Mouse (Mus musculus): ENCODE data around the gene Olfr1120. TPM values are rescaled to one million over a fixed set of nuclear protein-coding genes. Genes with fewer than 3 reads are reported as not detected.
"Not testable (repeated sequence)": the region's sequence is repeated elsewhere in the genome, so short reads cannot be mapped to it uniquely, and the experiment has no call there.

Gene Olfr1120
- polyA plus RNA-seq (2014; fragmentation: Nextera tagmentation; extraction: Ambion mirVana) = not detected in 2 replicates

DNA sequence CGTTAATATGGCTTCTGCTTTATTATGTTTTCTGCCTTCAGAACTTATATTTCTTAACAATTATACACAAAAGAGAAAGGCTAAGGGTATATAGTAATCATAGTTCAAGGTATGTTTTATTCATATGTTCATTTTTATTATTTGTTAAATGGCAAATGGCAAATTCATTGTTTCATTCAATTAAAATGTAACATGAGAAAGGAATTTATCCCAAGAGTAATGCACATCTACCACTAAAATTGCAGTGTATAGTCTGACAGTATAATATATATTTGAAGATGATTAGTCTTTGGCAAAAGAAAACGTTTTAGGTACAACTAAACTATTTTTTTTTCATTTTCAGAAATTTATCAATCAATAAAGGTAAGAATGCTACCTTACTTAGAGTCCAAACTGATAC is at the start of gene Olfr1120:
TSS of gene Olfr1120 (plus strand) at position 301 of the 400 bp plus-strand sequence.
- 63% methylated on average over 2 of the region's 2 CpGs for WGBS
- H3K4me3 ChIP-seq (ENCODE audit: low read depth, low read length) = no peak within 1 kb of the TSS

DNA sequence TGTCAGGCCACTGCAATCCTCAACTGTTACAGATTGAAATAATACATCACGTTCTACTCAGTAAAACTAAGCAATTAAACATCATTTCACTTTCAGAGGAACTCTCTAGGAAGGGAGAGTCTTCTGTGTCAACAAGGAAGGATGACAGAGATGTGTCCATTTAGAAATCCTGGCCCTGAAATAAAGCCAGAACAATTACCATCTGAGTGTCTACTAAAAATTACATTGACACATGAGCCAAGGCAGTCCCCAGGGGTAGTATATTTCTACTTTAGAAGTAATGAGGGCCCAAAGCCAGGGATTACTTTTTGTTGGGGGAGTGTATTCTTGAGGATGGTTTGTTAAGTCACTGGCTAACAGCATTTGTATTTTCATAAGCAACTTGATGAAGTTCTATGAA is 47.3 kb upstream of the Olfr1120 start, which contains the start of gene Olfr1118:
TSS of gene Olfr1118 (plus strand) at position 301 of the 400 bp plus-strand sequence.
- Histone ChIP-seq H3K27me3 (ENCODE audit: control insufficient read depth, insufficient read depth, low read length) (no peaks in the 10 kb centered on the region), H3K4me3 (ENCODE audit: low read depth, low read length) (no peak within 1 kb of the TSS), H3K36me3 (ENCODE audit: control insufficient read depth, insufficient read depth, low read length) (no peaks in the 10 kb centered on the region), H3K4me1 (ENCODE audit: control insufficient read depth, insufficient read depth, low read length) (no peaks in the 10 kb centered on the region), H3K9me3 (ENCODE audit: control insufficient read depth, low read length) (no peaks in the 10 kb centered on the region), H3K4me2 (ENCODE audit: low read depth, severe bottlenecking) (no peak within 1 kb of the TSS), H3K9ac (ENCODE audit: low read length) (no peak within 1 kb of the TSS), H3K27ac (replicated peaks; ENCODE audit: low read depth, low read length) (no peak within 1 kb of the TSS)
- WGBS = 85% methylated on average over 1 of the region's 1 CpGs
- ATAC-seq (ENCODE audit: insufficient number of reproducible peaks, low FRiP score, low TSS enrichment, low read depth) = no peak
- DNase-seq (ENCODE audit: low spot score) = no peak

More for the DNA sequence above, at the start of gene Olfr1120:
- Histone ChIP-seq H3K27ac (replicated peaks; ENCODE audit: low read depth, low read length) (no peak within 1 kb of the TSS), H3K4me1 (ENCODE audit: control insufficient read depth, insufficient read depth, low read length) (no peaks in the 10 kb centered on the region), H3K36me3 (ENCODE audit: control insufficient read depth, insufficient read depth, low read length) (no peaks in the 10 kb centered on the region), H3K9me3 (ENCODE audit: control insufficient read depth, low read length) (no peaks in the 10 kb centered on the region), H3K4me2 (ENCODE audit: low read depth, severe bottlenecking) (no peak within 1 kb of the TSS), H3K9ac (ENCODE audit: low read length) (no peak within 1 kb of the TSS), H3K27me3 (ENCODE audit: control insufficient read depth, insufficient read depth, low read length) (no peaks in the 10 kb centered on the region)
- DNase-seq (ENCODE audit: low spot score) (no peak), ATAC-seq (ENCODE audit: insufficient number of reproducible peaks, low FRiP score, low TSS enrichment, low read depth) (no peak)

DNA sequence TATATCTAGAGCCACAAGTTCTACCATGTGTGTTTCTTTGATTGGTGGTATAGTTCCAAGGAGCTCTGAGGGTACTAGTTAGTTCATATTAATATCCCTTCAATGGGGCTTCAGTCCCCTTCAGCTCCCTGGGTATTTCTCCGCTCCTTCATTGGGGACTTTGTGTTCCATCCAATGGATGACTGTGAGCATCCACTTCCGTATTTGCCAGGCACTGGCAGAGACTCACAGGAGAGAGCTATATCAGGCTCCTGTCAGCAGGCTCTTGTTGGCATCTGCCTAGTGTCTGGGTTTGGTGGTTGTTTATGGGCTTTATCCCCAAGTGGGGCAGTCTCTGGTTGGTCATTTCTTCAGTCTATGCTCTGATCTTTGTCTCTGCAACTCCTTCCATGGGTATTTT is 5.5 kb downstream of the Olfr1120 start:
- H3K4me2 ChIP-seq (ENCODE audit: low read depth, severe bottlenecking); H3K9ac ChIP-seq (ENCODE audit: low read length); H3K9me3 ChIP-seq (ENCODE audit: control insufficient read depth, low read length); H3K27ac ChIP-seq (replicated peaks; ENCODE audit: low read depth, low read length); H3K36me3 ChIP-seq (ENCODE audit: control insufficient read depth, insufficient read depth, low read length); DNase-seq (ENCODE audit: low spot score); ATAC-seq (ENCODE audit: insufficient number of reproducible peaks, low FRiP score, low TSS enrichment, low read depth); H3K4me1 ChIP-seq (ENCODE audit: control insufficient read depth, insufficient read depth, low read length); H3K4me3 ChIP-seq (ENCODE audit: low read depth, low read length); H3K27me3 ChIP-seq (ENCODE audit: control insufficient read depth, insufficient read depth, low read length): not testable (repeated sequence)
- WGBS = 91% methylated on average over 2 of the region's 2 CpGs

DNA sequence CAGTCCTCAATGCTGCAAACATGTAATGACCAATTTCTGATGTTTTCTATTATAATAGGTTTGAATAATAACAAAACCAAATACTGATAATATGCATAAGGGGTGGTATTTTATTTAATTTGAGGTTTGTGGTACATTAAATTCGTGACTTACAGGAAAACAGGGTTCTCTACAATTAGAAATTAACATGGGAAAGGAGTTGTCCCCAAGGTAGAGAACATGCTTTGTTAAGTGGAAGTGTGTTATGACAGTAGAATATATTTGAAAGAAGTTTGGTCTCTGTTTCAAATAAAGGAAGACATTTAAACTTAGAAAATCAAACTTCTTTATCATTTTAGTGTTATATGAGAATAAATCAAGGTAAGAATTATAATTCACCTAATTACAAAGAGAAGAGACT is 15.0 kb downstream of the Olfr1120 start, which contains the start of gene Olfr1121:
TSS of gene Olfr1121 (plus strand) at position 301 of the 400 bp plus-strand sequence.
- Histone ChIP-seq H3K4me1 (ENCODE audit: control insufficient read depth, insufficient read depth, low read length) (no peaks in the 10 kb centered on the region), H3K4me3 (ENCODE audit: low read depth, low read length) (no peak within 1 kb of the TSS), H3K9ac (ENCODE audit: low read length) (no peak within 1 kb of the TSS), H3K4me2 (ENCODE audit: low read depth, severe bottlenecking) (no peak within 1 kb of the TSS), H3K27me3 (ENCODE audit: control insufficient read depth, insufficient read depth, low read length) (no peaks in the 10 kb centered on the region), H3K36me3 (ENCODE audit: control insufficient read depth, insufficient read depth, low read length) (no peaks in the 10 kb centered on the region), H3K27ac (replicated peaks; ENCODE audit: low read depth, low read length) (no peak within 1 kb of the TSS), H3K9me3 (ENCODE audit: control insufficient read depth, low read length) (no peaks in the 10 kb centered on the region)
- DNase-seq (ENCODE audit: low spot score) (no peak), ATAC-seq (ENCODE audit: insufficient number of reproducible peaks, low FRiP score, low TSS enrichment, low read depth) (no peak)
- 55% methylated on average over 1 of the region's 1 CpGs for WGBS

DNA sequence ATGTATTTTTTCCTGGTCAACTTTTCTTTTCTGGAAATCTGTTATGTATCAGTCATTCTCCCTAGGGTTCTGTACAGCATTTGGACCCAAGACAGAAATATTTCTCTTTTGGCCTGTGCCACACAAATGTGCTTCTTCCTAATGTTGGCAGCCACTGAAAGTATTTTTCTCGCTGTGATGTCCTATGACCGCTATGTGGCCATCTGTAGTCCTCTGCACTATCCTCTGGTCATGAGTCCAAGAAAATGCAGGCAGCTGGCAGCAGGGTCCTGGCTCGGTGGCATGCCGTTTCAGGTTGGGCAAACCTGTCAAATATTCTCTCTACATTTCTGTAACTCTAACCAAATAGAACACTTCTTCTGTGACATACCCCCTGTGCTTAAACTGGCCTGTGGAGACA is 17.1 kb downstream of the Olfr1120 start:
- H3K4me2 ChIP-seq (ENCODE audit: low read depth, severe bottlenecking) = no peak overlapping the region
- no peaks in the 10 kb centered on the region for H3K36me3 ChIP-seq (ENCODE audit: control insufficient read depth, insufficient read depth, low read length)
- H3K4me3 ChIP-seq (ENCODE audit: low read depth, low read length) = no peak overlapping the region
- no peaks in the 10 kb centered on the region for H3K27me3 ChIP-seq (ENCODE audit: control insufficient read depth, insufficient read depth, low read length)
- ATAC-seq (ENCODE audit: insufficient number of reproducible peaks, low FRiP score, low TSS enrichment, low read depth) (no peak), DNase-seq (ENCODE audit: low spot score) (no peak)
- H3K4me1 ChIP-seq (ENCODE audit: control insufficient read depth, insufficient read depth, low read length) = no peaks in the 10 kb centered on the region
- 93% methylated on average over 4 of the region's 4 CpGs for WGBS
- no peak overlapping the region for H3K27ac ChIP-seq (replicated peaks; ENCODE audit: low read depth, low read length)
- no peaks in the 10 kb centered on the region for H3K9me3 ChIP-seq (ENCODE audit: control insufficient read depth, low read length)
- no peak overlapping the region for H3K9ac ChIP-seq (ENCODE audit: low read length)

DNA sequence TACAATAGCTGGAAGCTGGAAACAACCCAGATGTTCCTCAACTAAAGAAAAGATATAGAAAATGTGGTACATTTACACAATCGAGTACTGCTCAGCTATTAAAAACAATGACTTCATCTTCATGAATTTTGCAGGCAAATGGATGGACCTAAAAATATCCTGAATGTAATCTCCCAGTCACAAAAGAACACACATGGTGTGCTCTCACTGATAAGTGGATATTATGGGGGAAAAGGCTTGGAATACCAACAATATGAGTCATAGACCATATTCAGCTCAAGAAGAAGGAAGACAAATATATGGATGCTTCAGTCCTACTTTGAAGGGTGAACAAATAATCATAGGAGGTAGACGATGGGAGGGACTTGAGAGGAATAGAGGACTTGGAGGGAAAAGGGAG is 29.3 kb downstream of the Olfr1120 start:
- Histone ChIP-seq H3K9ac (ENCODE audit: low read length) (no peak overlapping the region), H3K27me3 (ENCODE audit: control insufficient read depth, insufficient read depth, low read length) (no peaks in the 10 kb centered on the region), H3K27ac (replicated peaks; ENCODE audit: low read depth, low read length) (no peak overlapping the region), H3K4me1 (ENCODE audit: control insufficient read depth, insufficient read depth, low read length) (no peaks in the 10 kb centered on the region), H3K36me3 (ENCODE audit: control insufficient read depth, insufficient read depth, low read length) (no peaks in the 10 kb centered on the region), H3K4me2 (ENCODE audit: low read depth, severe bottlenecking) (no peak overlapping the region), H3K9me3 (ENCODE audit: control insufficient read depth, low read length) (no peaks in the 10 kb centered on the region), H3K4me3 (ENCODE audit: low read depth, low read length) (no peak overlapping the region)
- ATAC-seq (ENCODE audit: insufficient number of reproducible peaks, low FRiP score, low TSS enrichment, low read depth) (no peak), DNase-seq (ENCODE audit: low spot score) (no peak)
- 90% methylated on average over 2 of the region's 2 CpGs for WGBS

DNA sequence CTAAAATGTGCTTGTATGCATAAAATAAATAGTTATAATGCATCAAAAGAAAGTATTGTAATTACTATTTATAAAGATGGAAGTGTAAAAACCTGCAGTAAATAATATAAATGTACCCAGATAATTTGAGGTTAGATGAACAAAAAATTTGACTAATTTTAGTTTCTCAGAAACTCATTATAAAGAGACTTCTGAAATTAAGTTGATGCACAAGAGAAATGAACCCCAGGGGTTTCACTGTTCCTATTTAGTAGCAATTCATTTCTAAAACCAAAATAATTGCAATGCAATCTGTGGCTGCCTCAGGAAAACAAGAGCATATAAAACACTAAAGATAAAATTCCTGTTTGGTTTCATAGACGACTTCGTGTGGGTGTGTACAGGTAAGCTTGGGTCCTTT is 30.9 kb downstream of the Olfr1120 start, which contains the start of gene Olfr1122:
TSS of gene Olfr1122 (plus strand) at position 301 of the 400 bp plus-strand sequence.
- Histone ChIP-seq H3K27ac (replicated peaks; ENCODE audit: low read depth, low read length) (no peak within 1 kb of the TSS), H3K4me2 (ENCODE audit: low read depth, severe bottlenecking) (no peak within 1 kb of the TSS), H3K36me3 (ENCODE audit: control insufficient read depth, insufficient read depth, low read length) (no peaks in the 10 kb centered on the region), H3K9ac (ENCODE audit: low read length) (no peak within 1 kb of the TSS), H3K27me3 (ENCODE audit: control insufficient read depth, insufficient read depth, low read length) (no peaks in the 10 kb centered on the region), H3K4me3 (ENCODE audit: low read depth, low read length) (no peak within 1 kb of the TSS), H3K4me1 (ENCODE audit: control insufficient read depth, insufficient read depth, low read length) (no peaks in the 10 kb centered on the region), H3K9me3 (ENCODE audit: control insufficient read depth, low read length) (no peaks in the 10 kb centered on the region)
- no peak for ATAC-seq (ENCODE audit: insufficient number of reproducible peaks, low FRiP score, low TSS enrichment, low read depth)
- WGBS = 92% methylated on average over 2 of the region's 2 CpGs
- no peak for DNase-seq (ENCODE audit: low spot score)

DNA sequence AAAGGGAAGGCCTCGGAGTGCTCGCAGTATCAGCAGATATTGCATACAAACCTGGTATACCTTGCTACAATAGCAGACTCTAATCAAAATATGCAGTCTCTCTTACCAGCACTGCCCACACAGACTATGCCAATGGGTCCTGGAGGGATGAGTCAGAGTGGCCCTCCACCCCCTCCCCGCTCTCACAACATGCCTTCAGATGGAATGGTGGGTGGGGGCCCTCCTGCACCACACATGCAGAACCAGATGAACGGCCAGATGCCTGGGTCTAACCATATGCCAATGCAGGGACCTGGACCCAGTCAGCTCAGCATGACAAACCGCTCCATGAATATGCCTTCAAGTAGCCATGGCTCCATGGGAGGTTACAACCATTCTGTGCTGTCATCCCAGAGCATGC is 39.0 kb downstream of the Olfr1120 start:
- not testable (repeated sequence) for H3K4me3 ChIP-seq (ENCODE audit: low read depth, low read length); DNase-seq (ENCODE audit: low spot score); H3K4me1 ChIP-seq (ENCODE audit: control insufficient read depth, insufficient read depth, low read length); H3K9ac ChIP-seq (ENCODE audit: low read length); H3K9me3 ChIP-seq (ENCODE audit: control insufficient read depth, low read length); H3K27me3 ChIP-seq (ENCODE audit: control insufficient read depth, insufficient read depth, low read length); H3K36me3 ChIP-seq (ENCODE audit: control insufficient read depth, insufficient read depth, low read length); H3K27ac ChIP-seq (replicated peaks; ENCODE audit: low read depth, low read length); H3K4me2 ChIP-seq (ENCODE audit: low read depth, severe bottlenecking)
- 87% methylated on average over 5 of the region's 5 CpGs for WGBS
- ATAC-seq (ENCODE audit: insufficient number of reproducible peaks, low FRiP score, low TSS enrichment, low read depth) = 0 out of 2 replicates have a peak, but pooled peaks have one; percentile 17

DNA sequence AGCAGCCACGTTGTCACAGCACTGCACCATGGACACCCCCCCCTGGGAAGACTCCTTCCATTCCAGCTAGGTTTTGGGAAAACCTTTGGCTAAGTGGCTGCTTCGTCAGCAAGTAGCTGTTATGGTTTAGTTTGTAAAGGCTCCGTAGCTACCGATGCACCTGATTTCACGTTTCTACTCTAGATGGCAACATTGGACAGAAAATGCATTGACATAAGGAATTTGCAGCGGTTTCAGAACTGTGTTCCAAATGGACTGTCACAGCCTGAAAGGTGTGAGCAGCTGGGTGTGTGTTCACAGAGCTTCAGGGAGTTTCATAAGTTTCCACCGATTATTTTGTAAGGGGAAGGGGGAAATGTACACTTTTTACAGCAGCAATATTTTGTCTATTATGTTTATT is 40.1 kb downstream of the Olfr1120 start:
- ATAC-seq (ENCODE audit: insufficient number of reproducible peaks, low FRiP score, low TSS enrichment, low read depth); H3K4me2 ChIP-seq (ENCODE audit: low read depth, severe bottlenecking); H3K9me3 ChIP-seq (ENCODE audit: control insufficient read depth, low read length); H3K27ac ChIP-seq (replicated peaks; ENCODE audit: low read depth, low read length); DNase-seq (ENCODE audit: low spot score); H3K36me3 ChIP-seq (ENCODE audit: control insufficient read depth, insufficient read depth, low read length); H3K9ac ChIP-seq (ENCODE audit: low read length); H3K27me3 ChIP-seq (ENCODE audit: control insufficient read depth, insufficient read depth, low read length); H3K4me1 ChIP-seq (ENCODE audit: control insufficient read depth, insufficient read depth, low read length); H3K4me3 ChIP-seq (ENCODE audit: low read depth, low read length): not testable (repeated sequence)
- WGBS = 90% methylated on average over 7 of the region's 7 CpGs

Data from limb, embryonic 11.5 days (tissue).